Mouse (Mus musculus) liver, embryonic 13.5 days (tissue): ENCODE results near the gene Rpn1. TPM values are rescaled to one million over a fixed set of nuclear protein-coding genes. Genes with fewer than 3 reads are reported as not detected.

Experiments
- ATAC-seq: fragments of 200-750 bp; cut with Nextera tagmentation; 2 replicates; pipeline ENCODE4 v1.8.0; 2017; ENCODE audit warnings: low read depth, mild to moderate bottlenecking, moderate number of reproducible peaks, moderate library complexity
- DNase-seq: peaks from one replicate; pipeline ENCODE4 v3.0.0; 2022
- H3K27ac ChIP-seq: fragments of 300-500 bp; sonication (generic); 2 replicates; pipeline ENCODE4 v1.5.1; 2015; ENCODE audit warnings: moderate library complexity, mild to moderate bottlenecking, inconsistent platforms
- H3K27me3 ChIP-seq: fragments of 300-500 bp; sonication (generic); 2 replicates; pipeline ENCODE4 v1.6.1; 2015; ENCODE audit warnings: mild to moderate bottlenecking, inconsistent platforms
- H3K36me3 ChIP-seq: fragments of 300-500 bp; sonication (generic); 2 replicates; pipeline ENCODE4 v1.6.1; 2015; ENCODE audit warnings: mild to moderate bottlenecking, inconsistent platforms
- H3K4me1 ChIP-seq: fragments of 300-500 bp; sonication (generic); replicated peaks from 2 replicates; pipeline ENCODE4 v1.6.1; 2015; ENCODE audit warnings: inconsistent platforms
- H3K4me2 ChIP-seq: fragments of 300-500 bp; sonication (generic); 2 replicates; pipeline ENCODE4 v1.6.1; 2015; ENCODE audit warnings: inconsistent platforms, mild to moderate bottlenecking, moderate library complexity
- H3K4me3 ChIP-seq: fragments of 300-500 bp; sonication (generic); replicated peaks from 2 replicates; pipeline ENCODE4 v1.5.1; 2015; ENCODE audit warnings: mild to moderate bottlenecking, inconsistent platforms
- H3K9ac ChIP-seq: fragments of 300-500 bp; sonication (generic); 2 replicates; pipeline ENCODE4 v1.6.1; 2015; ENCODE audit warnings: mild to moderate bottlenecking, inconsistent platforms
- H3K9me3 ChIP-seq: fragments of 300-500 bp; sonication (generic); replicated peaks from 2 replicates; pipeline ENCODE4 v1.6.1; 2016; ENCODE audit warnings: inconsistent platforms
- WGBS: fragments of 180-500 bp; shearing (Covaris S2); methylation state at CpG from one replicate; pipeline ENCODE4 v1.1.7; 2015; ENCODE audit not compliant: insufficient replicate concordance; 5-methylcytosine and 5-hydroxymethylcytosine counted together
- polyA plus RNA-seq: library from polyadenylated mRNA; unstranded; fragments of >200 nt; fragmentation: Nextera tagmentation; extraction: Ambion mirVana; gene quantifications from 2 replicates; pipeline ENCODE4 v1.2.1, GENCODE M21; 2015

Gene Rpn1
- polyA plus RNA-seq, 1 experiment from 2014 or later, result 198 TPM

- Histone ChIP-seq H3K4me1 (peaks cover 14% of the 10 kb centered on the region), H3K36me3 (no peaks in the 10 kb centered on the region), H3K4me2 (no peak overlapping the region), H3K27me3 (no peaks in the 10 kb centered on the region), H3K27ac (no peak overlapping the region), H3K9ac (no peak overlapping the region), H3K4me3 (no peak overlapping the region), H3K9me3 (no peaks in the 10 kb centered on the region)
- DNase-seq, result no peak
- no peak for ATAC-seq
- WGBS, result 42% methylated on average over 3 of the region's 3 CpGs
These were observed 16.6 kb upstream of the Rpn1 start for GRCm38 (mm10) chr6:88067722-88068121.

- H3K9ac ChIP-seq, result no peak overlapping the region
- DNase-seq, result no peak
- H3K9me3 ChIP-seq, result no peaks in the 10 kb centered on the region
- peaks cover 13% of the 10 kb centered on the region for H3K4me1 ChIP-seq
- 38% methylated on average over 1 of the region's 1 CpGs for WGBS
- no peak overlapping the region for H3K4me2 ChIP-seq
- no peaks in the 10 kb centered on the region for H3K27me3 ChIP-seq
- H3K36me3 ChIP-seq, result no peaks in the 10 kb centered on the region
- no peak overlapping the region for H3K27ac ChIP-seq
- no peak for ATAC-seq
- H3K4me3 ChIP-seq, result no peak overlapping the region
These were observed 15.5 kb upstream of the Rpn1 start for GRCm38 (mm10) chr6:88068739-88069138.

GRCm38 (mm10) chr6:88070468-88070867, 13.8 kb upstream of the Rpn1 start:
- no peaks in the 10 kb centered on the region for H3K36me3 ChIP-seq
- no peaks in the 10 kb centered on the region for H3K27me3 ChIP-seq
- H3K4me2 ChIP-seq, result no peak overlapping the region
- no peaks in the 10 kb centered on the region for H3K9me3 ChIP-seq
- H3K4me1 ChIP-seq, result peaks cover 17% of the 10 kb centered on the region
- WGBS, result 55% methylated on average over 6 of the region's 6 CpGs
- DNase-seq (no peak), ATAC-seq (no peak)
- 0 out of 2 replicates have a peak overlapping the region, but pooled peaks have one; percentile 23 for H3K27ac ChIP-seq
- H3K4me3 ChIP-seq, result no peak overlapping the region
- no peak overlapping the region for H3K9ac ChIP-seq

- Histone ChIP-seq H3K4me2 (no peak overlapping the region), H3K4me3 (no peak overlapping the region), H3K9me3 (no peaks in the 10 kb centered on the region), H3K36me3 (no peaks in the 10 kb centered on the region), H3K9ac (no peak overlapping the region), H3K27me3 (no peaks in the 10 kb centered on the region), H3K27ac (peak overlapping the region; percentile 23; the same call in 1 of the 2 replicates), H3K4me1 (peaks cover 24% of the 10 kb centered on the region)
- DNase-seq, result no peak
- no peak for ATAC-seq
- 68% methylated on average over 5 of the region's 5 CpGs for WGBS
These were observed 13.1 kb upstream of the Rpn1 start for GRCm38 (mm10) chr6:88071216-88071615.

GRCm38 (mm10) chr6:88074752-88075554, 9.3 kb upstream of the Rpn1 start:
- WGBS, result 3% methylated on average over 32 of the region's 32 CpGs
- Histone ChIP-seq H3K27me3 (no peaks in the 10 kb centered on the region), H3K36me3 (no peaks in the 10 kb centered on the region), H3K9me3 (no peaks in the 10 kb centered on the region), H3K4me1 (peaks cover 37% of the 10 kb centered on the region), H3K4me3 (peak overlapping the region; percentile 61), H3K27ac (peak overlapping the region; percentile 87), H3K9ac (peak overlapping the region; percentile 73), H3K4me2 (peak overlapping the region; percentile 80)
- ATAC-seq, result peak; percentile 96
- peak; percentile 93 for DNase-seq

- Histone ChIP-seq H3K4me1 (peaks cover 36% of the 10 kb centered on the region), H3K4me3 (peak overlapping the region; percentile 61; the same call in 1 of the 2 replicates), H3K4me2 (peak overlapping the region; percentile 80), H3K27ac (peak overlapping the region; percentile 87), H3K9me3 (no peaks in the 10 kb centered on the region), H3K27me3 (no peaks in the 10 kb centered on the region), H3K9ac (peak overlapping the region; percentile 73; the same call in 1 of the 2 replicates), H3K36me3 (no peaks in the 10 kb centered on the region)
- DNase-seq, result peak; percentile 40
- WGBS, result 14% methylated on average over 1 of the region's 1 CpGs
- peak; percentile 61 for ATAC-seq
These were observed 8.2 kb upstream of the Rpn1 start for GRCm38 (mm10) chr6:88075960-88076517.

- H3K27me3 ChIP-seq, result no peaks in the 10 kb centered on the region
- H3K36me3 ChIP-seq, result peaks cover 3% of the 10 kb centered on the region
- H3K4me1 ChIP-seq, result peaks cover 43% of the 10 kb centered on the region
- no peak for ATAC-seq
- no peak overlapping the region for H3K9ac ChIP-seq
- DNase-seq, result no peak
- no peak overlapping the region for H3K27ac ChIP-seq
- no peaks in the 10 kb centered on the region for H3K9me3 ChIP-seq
- 88% methylated on average over 7 of the region's 7 CpGs for WGBS
- H3K4me3 ChIP-seq, result no peak overlapping the region
- no peak overlapping the region for H3K4me2 ChIP-seq
These were observed 1.2 kb upstream of the Rpn1 start for GRCm38 (mm10) chr6:88083095-88083494.

GRCm38 (mm10) chr6:88083672-88084071, 610 bp upstream of the Rpn1 start:
- Histone ChIP-seq H3K9ac (no peak overlapping the region), H3K9me3 (no peaks in the 10 kb centered on the region), H3K4me3 (peak overlapping the region; percentile 95), H3K36me3 (peaks cover 7% of the 10 kb centered on the region), H3K4me1 (peaks cover 43% of the 10 kb centered on the region), H3K27me3 (no peaks in the 10 kb centered on the region), H3K27ac (0 out of 2 replicates have a peak overlapping the region, but pooled peaks have one; percentile 22), H3K4me2 (peak overlapping the region; percentile 49)
- ATAC-seq, result no peak
- 60% methylated on average over 3 of the region's 3 CpGs for WGBS
- DNase-seq, result no peak

GRCm38 (mm10) chr6:88088971-88089370, 4.7 kb downstream of the Rpn1 start:
- H3K27me3 ChIP-seq, result no peaks in the 10 kb centered on the region
- no peak overlapping the region for H3K4me3 ChIP-seq
- 67% methylated on average over 1 of the region's 1 CpGs for whole genome bisulfite sequencing
- ATAC-seq (no peak), DNase-seq (no peak)
- H3K27ac ChIP-seq, result no peak overlapping the region
- peaks cover 56% of the 10 kb centered on the region for H3K36me3 ChIP-seq
- H3K9ac ChIP-seq, result no peak overlapping the region
- H3K4me1 ChIP-seq, result peaks cover 31% of the 10 kb centered on the region
- no peak overlapping the region for H3K4me2 ChIP-seq
- no peaks in the 10 kb centered on the region for H3K9me3 ChIP-seq

GRCm38 (mm10) chr6:88095377-88095776, 11.1 kb downstream of the Rpn1 start:
- DNase-seq, result no peak

GRCm38 (mm10) chr6:88102096-88102495, 17.8 kb downstream of the Rpn1 start:
- Histone ChIP-seq H3K9ac (no peak overlapping the region), H3K36me3 (peaks cover 76% of the 10 kb centered on the region), H3K27me3 (no peaks in the 10 kb centered on the region), H3K27ac (no peak overlapping the region), H3K4me3 (no peak overlapping the region), H3K9me3 (no peaks in the 10 kb centered on the region), H3K4me2 (no peak overlapping the region), H3K4me1 (peaks cover 19% of the 10 kb centered on the region)
- 78% methylated on average over 6 of the region's 6 CpGs for WGBS
- no peak for DNase-seq
- ATAC-seq, result no peak

More at GRCm38 (mm10) chr6:88095377-88095776, 11.1 kb downstream of the Rpn1 start:
- 62% methylated on average over 7 of the region's 7 CpGs for WGBS
- Histone ChIP-seq H3K4me1 (no peaks in the 10 kb centered on the region), H3K36me3 (peaks cover 94% of the 10 kb centered on the region), H3K27me3 (no peaks in the 10 kb centered on the region), H3K9ac (no peak overlapping the region), H3K9me3 (no peaks in the 10 kb centered on the region), H3K4me3 (no peak overlapping the region), H3K27ac (no peak overlapping the region), H3K4me2 (no peak overlapping the region)
- no peak for ATAC-seq
